Mouse (Mus musculus): Measurements from ENCODE around the gene Camk1.

DNA sequence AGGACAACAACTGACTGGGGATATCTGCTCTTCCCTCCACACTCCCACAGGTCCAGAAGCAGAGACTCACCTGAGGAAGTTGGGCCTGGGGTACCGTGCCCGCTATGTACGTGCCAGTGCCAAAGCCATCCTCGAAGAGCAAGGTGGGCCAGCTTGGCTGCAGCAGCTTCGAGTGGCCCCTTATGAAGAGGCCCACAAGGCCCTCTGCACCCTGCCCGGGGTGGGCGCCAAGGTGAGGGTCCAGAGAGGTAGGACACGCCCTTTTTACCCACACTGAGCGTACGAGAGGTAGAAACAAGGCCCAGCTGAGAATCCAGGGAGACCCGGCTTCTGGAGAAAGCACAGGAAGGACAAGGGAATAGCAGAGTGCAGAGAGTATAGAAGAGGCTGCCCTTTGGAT is 12.1 kb downstream of the Camk1 start:
- no peak for TF ChIP-seq CTCF (IDR thresholded peaks at IDR 0.05; ENCODE audit: extremely low read depth, insufficient read length, insufficient replicate concordance, low read depth, low read length)
- no peak for TF ChIP-seq POLR2A (IDR thresholded peaks at IDR 0.05; ENCODE audit: low read depth, low read length)

Data from small intestine, adult 2 months (tissue).